Mouse (Mus musculus) megakaryocyte, embryonic 14.5 days (primary cell): ENCODE measurements around the gene Celf6.

ENCODE experiments used
- FLI1 ChIP-seq: IDR thresholded peaks from 2 replicates; pipeline ENCODE4 v1.6.1; 2012; ENCODE audit warnings: low read length, inconsistent platforms, mixed read lengths
- GATA1 ChIP-seq: IDR thresholded peaks from 3 replicates; pipeline ENCODE4 v1.6.1; 2012; ENCODE audit warnings: mixed read lengths, low read length, inconsistent platforms, borderline replicate concordance

DNA sequence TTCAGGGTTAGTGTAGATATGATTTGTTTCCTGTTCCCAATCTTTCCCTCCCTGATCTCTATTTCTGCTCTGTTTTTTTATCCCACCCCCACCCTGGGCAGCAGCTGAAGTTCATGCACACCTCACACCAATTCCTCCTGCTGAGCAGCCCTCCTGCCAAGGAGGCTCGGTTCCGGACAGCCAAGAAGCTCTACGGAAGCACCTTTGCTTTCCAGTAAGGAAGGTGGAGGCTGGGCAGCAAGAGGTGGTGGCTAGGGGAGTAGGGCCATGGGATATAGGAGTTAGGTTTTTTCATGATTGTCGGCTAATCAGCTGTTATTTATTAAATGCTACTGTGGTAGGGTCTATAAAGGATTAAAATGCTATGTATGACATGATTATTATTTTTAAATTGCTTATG is 62.2 kb downstream of the Celf6 start:
- TF ChIP-seq GATA1 (no peak), FLI1 (no peak)
